Mouse (Mus musculus): ENCODE results near the gene Dync1li2. TPM values are rescaled to one million over a fixed set of nuclear protein-coding genes. Genes with fewer than 3 reads are reported as not detected.

Dync1li2 gene
- total RNA-seq, 1 experiment from 2014 or later: 69.2 TPM

DNA sequence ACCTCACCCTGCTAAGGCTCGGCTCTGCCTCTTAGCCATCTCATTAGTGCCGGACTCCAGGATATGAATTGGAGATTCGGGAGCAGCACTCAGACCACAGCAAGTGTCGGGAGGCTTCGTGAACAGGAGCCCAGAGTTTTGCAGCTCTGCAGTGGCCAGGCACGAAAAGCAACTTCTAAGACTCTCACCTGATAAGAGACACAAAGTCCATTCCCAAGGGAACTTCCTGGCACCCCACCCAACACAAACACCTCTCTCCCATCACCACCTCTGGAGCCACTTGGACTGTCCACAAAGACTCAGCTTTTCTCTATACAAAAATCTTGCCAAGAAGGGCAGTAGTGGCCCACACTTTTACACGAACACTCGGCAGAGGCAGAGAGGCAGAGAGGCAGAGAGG lies 52.6 kb downstream of the Dync1li2 start:
- no peak for ATAC-seq (ENCODE audit: extremely low read depth, insufficient number of reproducible peaks, low FRiP score, poor library complexity, severe bottlenecking)

GRCm38 (mm10) chr8:104387980-104388379 lies 54.9 kb downstream of the Dync1li2 start:
- no peak for ATAC-seq (ENCODE audit: extremely low read depth, insufficient number of reproducible peaks, low FRiP score, poor library complexity, severe bottlenecking)

GRCm38 (mm10) chr8:104387501-104387900 lies 55.3 kb downstream of the Dync1li2 start:
- no peak for ATAC-seq (ENCODE audit: extremely low read depth, insufficient number of reproducible peaks, low FRiP score, poor library complexity, severe bottlenecking)

- no peak for ATAC-seq (ENCODE audit: extremely low read depth, insufficient number of reproducible peaks, low FRiP score, poor library complexity, severe bottlenecking)
Measured at GRCm38 (mm10) chr8:104386693-104387092, 56.2 kb downstream of the Dync1li2 start.

DNA sequence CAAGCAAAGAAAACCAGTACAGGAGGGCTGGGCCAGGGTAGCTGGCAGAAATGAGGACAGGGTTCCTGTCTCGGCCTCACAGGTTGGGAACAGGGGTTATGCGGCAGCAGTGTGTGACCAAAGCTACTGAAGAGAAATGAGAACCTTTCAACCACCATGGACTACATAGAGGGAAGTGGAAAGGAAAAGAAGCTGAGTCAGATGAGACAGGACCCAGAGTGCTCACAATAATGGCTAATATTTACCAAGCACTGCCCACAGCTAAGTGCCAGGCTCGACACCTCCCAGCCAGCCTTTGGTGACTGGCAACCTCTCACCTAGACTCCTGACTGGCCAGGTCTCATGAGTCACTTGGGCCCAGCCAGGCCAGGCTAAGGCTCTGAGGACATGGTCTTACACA lies 58.9 kb downstream of the Dync1li2 start:
- ATAC-seq (ENCODE audit: extremely low read depth, insufficient number of reproducible peaks, low FRiP score, poor library complexity, severe bottlenecking): no peak

- ATAC-seq (ENCODE audit: extremely low read depth, insufficient number of reproducible peaks, low FRiP score, poor library complexity, severe bottlenecking): no peak
Measured at GRCm38 (mm10) chr8:104383296-104383695, 59.6 kb downstream of the Dync1li2 start.

GRCm38 (mm10) chr8:104380961-104381411 lies 61.9 kb downstream of the Dync1li2 start:
- no peak for ATAC-seq (ENCODE audit: extremely low read depth, insufficient number of reproducible peaks, low FRiP score, poor library complexity, severe bottlenecking)

- ATAC-seq (ENCODE audit: extremely low read depth, insufficient number of reproducible peaks, low FRiP score, poor library complexity, severe bottlenecking): no peak
Measured at GRCm38 (mm10) chr8:104380269-104380668, 62.6 kb downstream of the Dync1li2 start.

- no peak for ATAC-seq (ENCODE audit: extremely low read depth, insufficient number of reproducible peaks, low FRiP score, poor library complexity, severe bottlenecking)
Measured at GRCm38 (mm10) chr8:104379301-104379836, 63.5 kb downstream of the Dync1li2 start.

DNA sequence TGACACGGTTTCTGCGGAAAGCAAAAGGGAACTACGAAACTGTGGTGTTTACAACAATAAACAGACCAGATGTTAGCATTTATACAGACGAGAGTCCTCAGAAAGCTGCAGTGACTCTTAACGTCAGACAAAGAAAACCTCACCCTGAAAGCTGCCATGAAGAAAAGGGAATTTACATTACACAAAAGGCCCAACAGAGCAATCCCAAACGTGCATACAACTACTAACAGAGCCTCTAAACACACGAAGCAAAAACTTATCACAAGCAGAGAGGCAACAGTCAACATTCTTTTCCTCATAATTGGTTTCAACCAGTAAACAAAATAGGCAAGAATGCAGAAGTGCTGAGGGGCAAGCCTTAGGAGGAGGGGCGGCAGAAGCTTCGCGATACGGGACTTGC lies 66.2 kb downstream of the Dync1li2 start:
- ATAC-seq (ENCODE audit: extremely low read depth, insufficient number of reproducible peaks, low FRiP score, poor library complexity, severe bottlenecking): no peak

DNA sequence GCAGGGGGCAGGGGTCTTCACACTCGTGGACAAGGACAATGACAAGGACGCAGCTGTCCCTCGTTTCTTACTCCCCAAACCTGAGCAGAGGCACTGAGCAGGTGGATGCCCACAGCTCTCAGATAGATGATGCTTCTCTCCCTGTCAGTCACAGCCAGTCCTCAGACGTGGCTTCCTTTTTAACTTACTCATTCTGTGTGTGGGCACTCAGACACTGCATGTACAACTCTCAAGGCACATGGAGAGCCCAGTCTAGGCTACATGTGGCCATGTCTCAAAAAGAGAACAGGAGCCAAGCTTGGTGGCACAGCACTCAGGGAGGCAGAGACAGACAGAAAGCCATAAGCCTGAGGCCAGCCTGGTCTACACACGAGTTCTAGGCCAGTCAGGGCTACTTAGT lies 66.9 kb downstream of the Dync1li2 start:
- no peak for ATAC-seq (ENCODE audit: extremely low read depth, insufficient number of reproducible peaks, low FRiP score, poor library complexity, severe bottlenecking)

- ATAC-seq (ENCODE audit: extremely low read depth, insufficient number of reproducible peaks, low FRiP score, poor library complexity, severe bottlenecking): no peak
Measured at GRCm38 (mm10) chr8:104374864-104375846, 67.7 kb downstream of the Dync1li2 start.

GRCm38 (mm10) chr8:104374269-104374668 lies 68.6 kb downstream of the Dync1li2 start:
- ATAC-seq (ENCODE audit: extremely low read depth, insufficient number of reproducible peaks, low FRiP score, poor library complexity, severe bottlenecking): no peak

DNA sequence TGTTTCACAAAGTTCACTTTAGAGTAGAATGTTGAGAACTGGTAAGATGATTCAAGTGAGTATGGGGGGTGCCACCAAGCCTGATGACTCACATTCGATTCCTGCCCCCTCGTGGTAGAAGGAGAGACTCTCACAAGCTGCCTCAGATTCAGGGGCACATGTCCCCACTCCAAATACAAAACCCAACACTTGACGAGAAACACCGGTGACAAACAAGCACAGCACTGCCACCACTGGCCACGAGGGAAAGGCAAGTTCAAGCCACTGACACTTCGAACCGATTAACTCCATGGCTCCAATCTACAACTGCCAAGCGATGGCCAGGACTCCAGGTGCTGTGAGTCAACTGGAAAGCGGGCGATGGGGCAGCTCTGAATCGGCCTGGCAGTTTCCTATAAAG lies 69.1 kb downstream of the Dync1li2 start:
- no peak for ATAC-seq (ENCODE audit: extremely low read depth, insufficient number of reproducible peaks, low FRiP score, poor library complexity, severe bottlenecking)

DNA sequence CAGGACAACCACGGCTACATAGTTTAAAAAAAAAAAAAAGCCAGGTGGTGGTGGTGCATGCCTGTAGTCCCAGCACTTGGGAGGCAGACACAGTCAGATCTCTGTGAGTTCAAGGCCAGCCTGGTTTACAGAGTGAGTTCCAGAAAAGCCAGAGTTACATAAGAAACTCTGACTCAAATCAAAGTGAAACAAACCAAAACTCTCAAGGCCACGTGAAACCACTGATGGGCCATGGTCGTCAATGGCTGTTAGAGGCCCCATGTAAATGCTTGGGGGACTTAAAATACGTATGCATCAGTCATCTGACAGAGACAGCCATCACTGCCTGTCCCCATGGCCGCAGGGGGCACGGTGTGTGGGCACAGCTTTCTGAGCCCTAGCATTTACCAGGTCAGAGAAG lies 71.7 kb downstream of the Dync1li2 start:
- no peak for ATAC-seq (ENCODE audit: extremely low read depth, insufficient number of reproducible peaks, low FRiP score, poor library complexity, severe bottlenecking)

GRCm38 (mm10) chr8:104370071-104370470 lies 72.8 kb downstream of the Dync1li2 start:
- ATAC-seq (ENCODE audit: extremely low read depth, insufficient number of reproducible peaks, low FRiP score, poor library complexity, severe bottlenecking): no peak

- no peak for ATAC-seq (ENCODE audit: extremely low read depth, insufficient number of reproducible peaks, low FRiP score, poor library complexity, severe bottlenecking)
Measured at GRCm38 (mm10) chr8:104369591-104369990, 73.3 kb downstream of the Dync1li2 start.
